31 mouse cellular contexts compared by ENCODE assay signal in the genomic region with DNA sequence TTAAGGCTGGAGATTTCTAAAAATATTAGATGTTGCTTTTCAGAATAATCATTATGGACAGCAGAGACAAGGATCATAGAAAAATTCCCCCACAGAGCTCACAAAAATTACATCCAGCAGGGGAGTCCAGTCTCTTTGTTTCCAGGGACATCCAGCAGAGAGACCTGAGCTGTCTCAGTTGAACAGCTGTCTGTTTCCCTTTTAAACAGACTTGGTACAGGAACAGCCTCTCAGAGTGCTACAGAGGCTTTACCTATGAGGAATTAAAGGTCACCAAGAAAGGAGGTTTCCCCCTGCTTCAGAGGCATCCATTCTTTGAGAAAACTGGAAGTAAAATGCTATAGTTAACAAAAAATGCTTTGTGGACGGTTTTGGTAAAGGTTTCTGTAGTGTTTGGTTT. TPM values are rescaled to one million over a fixed set of nuclear protein-coding genes. Genes with fewer than 3 reads are reported as not detected.
A peak's percentile ranks its signal among the peaks of the same experiment; 100 is the strongest.
DNase-seq lines count a peak whose midpoint lies in the region; ATAC-seq and TF ChIP-seq lines count a peak whose summit lies in the region.
"Had no signal": no experiment of that assay in that cellular context is flagged by ENCODE, and none has a peak within 500 bp of the region (broad histone marks: within the 10 kb centered on the region; RNA-seq: fewer than 3 reads in every experiment).

No protein-coding gene starts in this region.

- intact Hi-C loops in left cerebral cortex, adult 2 months (cut with DNase I), result no loop called here

- H3K9ac ChIP-seq in forebrain, embryonic 11.5 days (ENCODE audit: low read length), result no peak overlapping the region
- no peak overlapping the region for H3K9ac ChIP-seq in forebrain, embryonic 12.5 days
- H3K9ac ChIP-seq in midbrain, embryonic 12.5 days (replicated peaks), result no peak overlapping the region
- H3K9ac ChIP-seq in midbrain, embryonic 13.5 days (replicated peaks), result no peak overlapping the region
- H3K9ac ChIP-seq: heart, embryonic 15.5 days; limb, embryonic 13.5 days; lung, embryonic 15.5 days; neural tube, embryonic 15.5 days had no signal

- H3K36me3 ChIP-seq in forebrain, embryonic 11.5 days (ENCODE audit: control insufficient read depth, insufficient read depth, low read length), result no peaks in the 10 kb centered on the region
- H3K36me3 ChIP-seq in forebrain, embryonic 12.5 days (replicated peaks), result no peaks in the 10 kb centered on the region
- no peaks in the 10 kb centered on the region for H3K36me3 ChIP-seq in midbrain, embryonic 12.5 days
- no peaks in the 10 kb centered on the region for H3K36me3 ChIP-seq in midbrain, embryonic 10.5 days
- H3K36me3 ChIP-seq in midbrain, embryonic 13.5 days, result no peaks in the 10 kb centered on the region
- H3K36me3 ChIP-seq: heart, embryonic 10.5 days; heart, embryonic 15.5 days; limb, embryonic 13.5 days; lung, embryonic 15.5 days; neural tube, embryonic 15.5 days had no signal

- no peak overlapping the region for H3K4me2 ChIP-seq in forebrain, embryonic 11.5 days (ENCODE audit: low read depth, low read length, severe bottlenecking)
- no peak overlapping the region for H3K4me2 ChIP-seq in forebrain, embryonic 12.5 days
- H3K4me2 ChIP-seq in midbrain, embryonic 12.5 days (replicated peaks), result no peak overlapping the region
- H3K4me2 ChIP-seq in midbrain, embryonic 13.5 days (replicated peaks), result no peak overlapping the region
- H3K4me2 ChIP-seq: heart, embryonic 15.5 days; limb, embryonic 13.5 days; liver, embryonic 11.5 days; lung, embryonic 15.5 days; neural tube, embryonic 15.5 days had no signal

- H3K4me1 ChIP-seq in forebrain, embryonic 11.5 days (replicated peaks; ENCODE audit: control insufficient read depth, insufficient read depth, low read length), result no peaks in the 10 kb centered on the region
- H3K4me1 ChIP-seq in forebrain, embryonic 12.5 days, result peaks cover 3% of the 10 kb centered on the region; the same call in 1 of the 2 replicates
- no peaks in the 10 kb centered on the region for H3K4me1 ChIP-seq in midbrain, embryonic 12.5 days
- H3K4me1 ChIP-seq in midbrain, embryonic 10.5 days, result no peaks in the 10 kb centered on the region
- 0 out of 2 replicates have a peak, but pooled peaks cover 7% of the 10 kb centered on the region for H3K4me1 ChIP-seq in midbrain, embryonic 13.5 days (replicated peaks)
- H3K4me1 ChIP-seq: heart, embryonic 10.5 days; heart, embryonic 15.5 days; limb, embryonic 13.5 days; lung, embryonic 15.5 days; neural tube, embryonic 15.5 days had no signal

- WGBS in forebrain, embryonic 11.5 days, result 42% methylated on average over 1 of the region's 1 CpGs
- 42% methylated on average over 1 of the region's 1 CpGs for WGBS in forebrain, embryonic 12.5 days
- WGBS in midbrain, embryonic 12.5 days, result 47% methylated on average over 1 of the region's 1 CpGs
- WGBS in midbrain, embryonic 10.5 days, result 69% methylated on average over 1 of the region's 1 CpGs
- 67% methylated on average over 1 of the region's 1 CpGs for WGBS in midbrain, embryonic 13.5 days

- H3K27ac ChIP-seq in forebrain, embryonic 11.5 days (ENCODE audit: low read depth, low read length), result no peak overlapping the region
- no peak overlapping the region for H3K27ac ChIP-seq in forebrain, embryonic 12.5 days
- H3K27ac ChIP-seq in midbrain, embryonic 12.5 days (replicated peaks), result no peak overlapping the region
- no peak overlapping the region for H3K27ac ChIP-seq in midbrain, embryonic 10.5 days (replicated peaks)
- H3K27ac ChIP-seq in midbrain, embryonic 13.5 days, result no peak overlapping the region
- H3K27ac ChIP-seq in left cerebral cortex, adult 2 months, result no peak overlapping the region
- H3K27ac ChIP-seq: heart, embryonic 10.5 days; heart, embryonic 15.5 days; layer of hippocampus, adult 2 months; limb, embryonic 13.5 days; lung, embryonic 15.5 days; neural tube, embryonic 15.5 days had no signal

- H3K4me3 ChIP-seq in forebrain, embryonic 11.5 days (ENCODE audit: low read depth, low read length), result no peak overlapping the region
- H3K4me3 ChIP-seq in forebrain, embryonic 12.5 days (replicated peaks), result no peak overlapping the region
- H3K4me3 ChIP-seq in midbrain, embryonic 12.5 days, result no peak overlapping the region
- no peak overlapping the region for H3K4me3 ChIP-seq in midbrain, embryonic 10.5 days
- H3K4me3 ChIP-seq in midbrain, embryonic 13.5 days (replicated peaks), result no peak overlapping the region
- no peak overlapping the region for H3K4me3 ChIP-seq in left cerebral cortex, adult 2 months
- H3K4me3 ChIP-seq: heart, embryonic 10.5 days; heart, embryonic 15.5 days; layer of hippocampus, adult 2 months; limb, embryonic 13.5 days; lung, embryonic 15.5 days; neural tube, embryonic 15.5 days had no signal

- H3K9me3 ChIP-seq in forebrain, embryonic 11.5 days (ENCODE audit: control insufficient read depth, low read length), result no peaks in the 10 kb centered on the region
- H3K9me3 ChIP-seq in forebrain, embryonic 12.5 days, result no peaks in the 10 kb centered on the region
- H3K9me3 ChIP-seq in midbrain, embryonic 12.5 days, result no peaks in the 10 kb centered on the region
- H3K9me3 ChIP-seq in midbrain, embryonic 10.5 days (replicated peaks), result no peaks in the 10 kb centered on the region
- H3K9me3 ChIP-seq in midbrain, embryonic 13.5 days, result no peaks in the 10 kb centered on the region
- H3K9me3 ChIP-seq: heart, embryonic 10.5 days; heart, embryonic 15.5 days; limb, embryonic 13.5 days; lung, embryonic 15.5 days; neural tube, embryonic 15.5 days had no signal

- no peak for DNase-seq in forebrain, embryonic 11.5 days (ENCODE audit: low spot score)
- no peak for DNase-seq in midbrain, embryonic 10.5 days (ENCODE audit: low spot score)
- no peak for DNase-seq in cerebellum, postnatal 10 days
- no peak for DNase-seq in left cerebral cortex, adult 2 months (ENCODE audit: extremely low spot score in 1 of 2, low spot score in 2 of 2)
- DNase-seq: adrenal gland, adult 8-10 months; cerebellum, adult 11 months; cerebellum, adult 9-11 months; gastrocnemius, postnatal 25 days; heart, adult 11 months; kidney, postnatal 14 days; right cerebral cortex, adult 18-20 months; spleen, adult 18-20 months; thymus, postnatal 14 days had no signal

- peak; percentile 74 for ATAC-seq in forebrain, embryonic 11.5 days (replicated peaks; ENCODE audit: low FRiP score)
- no peak for ATAC-seq in forebrain, embryonic 12.5 days (ENCODE audit: low FRiP score)
- 0 out of 2 replicates have a peak, but pooled peaks have one; percentile 58 for ATAC-seq in midbrain, embryonic 12.5 days (ENCODE audit: low FRiP score, low read depth)
- peak; percentile 75 for ATAC-seq in midbrain, embryonic 13.5 days
- ATAC-seq: intestine, postnatal 0 days had no signal

- no peaks in the 10 kb centered on the region for H3K27me3 ChIP-seq in forebrain, embryonic 11.5 days (ENCODE audit: control insufficient read depth, insufficient read depth, low read length)
- no peaks in the 10 kb centered on the region for H3K27me3 ChIP-seq in forebrain, embryonic 12.5 days
- H3K27me3 ChIP-seq in midbrain, embryonic 12.5 days, result no peaks in the 10 kb centered on the region
- H3K27me3 ChIP-seq in midbrain, embryonic 10.5 days (ENCODE audit: low read depth, poor library complexity, severe bottlenecking), result no peaks in the 10 kb centered on the region
- H3K27me3 ChIP-seq in midbrain, embryonic 13.5 days, result no peaks in the 10 kb centered on the region
- H3K27me3 ChIP-seq: CH12.LX; heart, embryonic 15.5 days; limb, embryonic 13.5 days; lung, embryonic 15.5 days; neural tube, embryonic 15.5 days had no signal

- TF ChIP-seq CTCF in left cerebral cortex, adult 2 months (IDR thresholded peaks at IDR 0.05), result no peak

RNA-seq across cellular contexts. Expression of gene Muc15, which starts 19.4 kb away (rescaled TPM):
- 0.05 TPM in 1 of 2 replicates, not detected in the other for polyA plus RNA-seq in forebrain, embryonic 11.5 days (2014; fragmentation: Nextera tagmentation; extraction: Ambion mirVana)
- polyA plus RNA-seq in forebrain, embryonic 12.5 days (2016; fragmentation: Nextera tagmentation; extraction: Ambion mirVana), result 0.06 and 0.08 TPM in 2 replicates
- polyA plus RNA-seq in midbrain, embryonic 12.5 days (2016; fragmentation: Nextera tagmentation; extraction: Ambion mirVana), result not detected in 2 replicates
- polyA plus RNA-seq in midbrain, embryonic 10.5 days (2016; fragmentation: Nextera tagmentation; extraction: Ambion mirVana), result 0.05 TPM in 2 replicates
- polyA plus RNA-seq in midbrain, embryonic 13.5 days (2015; fragmentation: Nextera tagmentation; extraction: Ambion mirVana), result 0.12 TPM in 1 of 2 replicates, not detected in the other
- under 1 TPM; 0.11 to 0.12 TPM for total RNA-seq in left cerebral cortex, adult 2 months (2021)
- total RNA-seq: adrenal gland, adult 8-10 months; CH12.LX; ES-E14; gastrocnemius, postnatal 25 days; heart, postnatal 25 days; layer of hippocampus, adult 2 months; megakaryocyte progenitor cell, adult 5-6 weeks had no signal
- polyA plus RNA-seq: C2C12; heart, embryonic 10.5 days; intestine, postnatal 0 days; kidney, embryonic 14.5 days; liver, embryonic 11.5 days; liver, embryonic 16.5 days; lung, embryonic 15.5 days had no signal
